In genomic region chr6:125323547-125323946, GRCm38 (mm10) we compare ENCODE assay signal across 23 mouse cellular contexts. TPM values are rescaled to one million over a fixed set of nuclear protein-coding genes. Genes with fewer than 3 reads are reported as not detected.
DNase-seq lines count a peak whose midpoint lies in the region; ATAC-seq and TF ChIP-seq lines count a peak whose summit lies in the region.
"Had no signal": no experiment of that assay in that cellular context is flagged by ENCODE, and none has a peak within 500 bp of the region (broad histone marks: within the 10 kb centered on the region; RNA-seq: fewer than 3 reads in every experiment).

No protein-coding gene starts in this region.

- H3K36me3 ChIP-seq in kidney, adult 2 months (ENCODE audit: control insufficient read depth, insufficient read depth, low read length): no peaks in the 10 kb centered on the region
- no peaks in the 10 kb centered on the region for H3K36me3 ChIP-seq in lung, embryonic 15.5 days
- H3K36me3 ChIP-seq: embryonic facial prominence, embryonic 10.5 days; forebrain, embryonic 15.5 days; heart, embryonic 10.5 days; hindbrain, embryonic 13.5 days had no signal

- in situ Hi-C loops in Patski (cut with MboI; ENCODE audit: low pct_unique_long_range_greater_than_20kb): no loop called here

- no peaks in the 10 kb centered on the region for H3K27me3 ChIP-seq in kidney, adult 2 months (replicated peaks; ENCODE audit: control insufficient read depth, insufficient read depth, low read length)
- peaks cover 28% of the 10 kb centered on the region for H3K27me3 ChIP-seq in lung, embryonic 15.5 days
- H3K27me3 ChIP-seq in Patski: no peaks in the 10 kb centered on the region

- peak overlapping the region; percentile 57 for H3K4me3 ChIP-seq in kidney, adult 2 months (ENCODE audit: insufficient read depth, low read depth, low read length)
- H3K4me3 ChIP-seq in lung, embryonic 15.5 days: no peak overlapping the region
- H3K4me3 ChIP-seq: embryonic facial prominence, embryonic 10.5 days; erythroblast, embryonic 14.5 days; forebrain, embryonic 15.5 days; heart, embryonic 10.5 days; hindbrain, embryonic 13.5 days had no signal

- TF ChIP-seq POLR2A in kidney, adult 2 months (IDR thresholded peaks at IDR 0.05; ENCODE audit: low read depth, low read length): no peak

- 0 out of 2 replicates have a peak, but pooled peaks cover 5% of the 10 kb centered on the region for H3K4me1 ChIP-seq in kidney, adult 2 months (ENCODE audit: control insufficient read depth, insufficient read depth, low read length)
- H3K4me1 ChIP-seq in lung, embryonic 15.5 days: peaks cover 28% of the 10 kb centered on the region
- H3K4me1 ChIP-seq: forebrain, embryonic 15.5 days had no signal

- H3K27ac ChIP-seq in kidney, adult 2 months (ENCODE audit: insufficient read depth, low read depth, low read length): no peak overlapping the region
- no peak overlapping the region for H3K27ac ChIP-seq in lung, embryonic 15.5 days
- H3K27ac ChIP-seq: embryonic facial prominence, embryonic 10.5 days; forebrain, embryonic 15.5 days; heart, embryonic 10.5 days; hindbrain, embryonic 13.5 days; hindbrain, postnatal 0 days had no signal

- POLR2A ChIA-PET in Patski (lab: Charles Lee): interaction anchor here (0.6 kb wide), 1 partner anchor 1032 kb away, joined by 4 read pairs; no protein-coding TSS in a partner anchor

- no peak for DNase-seq in kidney, adult 2 months
- DNase-seq in kidney, adult 9 months: no peak
- DNase-seq in lung, postnatal 25 days (ENCODE audit: low spot score): no peak
- DNase-seq in 3134 (ENCODE audit: extremely low read depth, insufficient read length, low spot score): peak; percentile 43
- no peak for DNase-seq in Patski (ENCODE audit: low read depth, low spot score)
- no peak for DNase-seq in layer of hippocampus, adult 9-11 months
- DNase-seq: adrenal gland, adult 2 months; adrenal gland, postnatal 25 days; cerebellum, adult 2 months; cerebellum, postnatal 10 days; gastrocnemius, postnatal 36 days; heart, adult 18-20 months; heart, postnatal 10 days had no signal

- CTCF ChIA-PET in Patski (lab: Charles Lee): interaction anchor here (1.0 to 1.6 kb wide), 3 partner anchors 44 to 48 kb away, joined by 3 read pairs; no protein-coding TSS in a partner anchor

- H3K9ac ChIP-seq in lung, embryonic 15.5 days: no peak overlapping the region
- H3K9ac ChIP-seq: forebrain, embryonic 15.5 days; hindbrain, embryonic 13.5 days had no signal

- no peaks in the 10 kb centered on the region for H3K9me3 ChIP-seq in lung, embryonic 15.5 days
- H3K9me3 ChIP-seq: embryonic facial prominence, embryonic 10.5 days; forebrain, embryonic 15.5 days; heart, embryonic 10.5 days; hindbrain, embryonic 13.5 days had no signal

- TF ChIP-seq CTCF in kidney, adult 2 months (conservative IDR thresholded peaks at IDR 0.05; ENCODE audit: insufficient read depth, insufficient read length, low read depth, low read length): no peak
- TF ChIP-seq CTCF in Patski (IDR thresholded peaks at IDR 0.05): no peak

- 64% methylated on average over 6 of the region's 6 CpGs for WGBS in kidney, adult 2 months
- WGBS in lung, embryonic 15.5 days: 31% methylated on average over 6 of the region's 6 CpGs

- H3K4me2 ChIP-seq in lung, embryonic 15.5 days: peak overlapping the region; percentile 39; the same call in 1 of the 2 replicates
- H3K4me2 ChIP-seq: forebrain, embryonic 15.5 days; hindbrain, embryonic 13.5 days had no signal

- no peak for ATAC-seq in lung, embryonic 15.5 days (ENCODE audit: borderline replicate concordance, extremely low read depth, low FRiP score, low TSS enrichment)
- ATAC-seq in Patski: peak; percentile 29
- no peak for ATAC-seq in CD4-positive, CD25-positive, alpha-beta regulatory T cell, adult 4 months
- ATAC-seq: forebrain, embryonic 15.5 days; hindbrain, postnatal 0 days had no signal

RNA-seq across cellular contexts. Expression of gene Scnn1a, which starts 3.1 kb away (rescaled TPM):
- 83.5 and 89.5 TPM in 2 replicates for polyA plus RNA-seq in kidney, adult 2 months (2012; rRNA removed)
- polyA plus RNA-seq in lung, embryonic 15.5 days (2015; fragmentation: Nextera tagmentation; extraction: Ambion mirVana): 5.0 and 5.8 TPM in 2 replicates
- polyA plus RNA-seq in Patski (2021): 1.8 TPM
- not detected for polyA plus RNA-seq in CD4-positive, CD25-positive, alpha-beta regulatory T cell, adult 4 months (2017; shearing (Covaris generic))

RNA-seq across cellular contexts. Expression of gene Ltbr, which starts 9.9 kb away (rescaled TPM):
- polyA plus RNA-seq in kidney, adult 2 months (2012; rRNA removed): 97.1 and 116 TPM in 2 replicates
- 79.1 and 82.5 TPM in 2 replicates for polyA plus RNA-seq in lung, embryonic 15.5 days (2015; fragmentation: Nextera tagmentation; extraction: Ambion mirVana)
- 164 TPM for polyA plus RNA-seq in Patski (2021)
- polyA plus RNA-seq in CD4-positive, CD25-positive, alpha-beta regulatory T cell, adult 4 months (2017; shearing (Covaris generic)): under 1 TPM in 1 of 2 experiments, not detected in 1; 0.28 TPM

RNA-seq across cellular contexts. Expression of gene Tnfrsf1a, which starts 25.6 kb away (rescaled TPM):
- polyA plus RNA-seq in kidney, adult 2 months (2012; rRNA removed): 98.6 and 109 TPM in 2 replicates
- polyA plus RNA-seq in lung, embryonic 15.5 days (2015; fragmentation: Nextera tagmentation; extraction: Ambion mirVana): 88.3 and 101 TPM in 2 replicates
- polyA plus RNA-seq in Patski (2021): 190 TPM
- 10 to 100 TPM; 24.9 to 43.5 TPM for polyA plus RNA-seq in CD4-positive, CD25-positive, alpha-beta regulatory T cell, adult 4 months (2017; shearing (Covaris generic))

RNA-seq across cellular contexts. Expression of gene Tuba3a, which starts 37.7 kb away (rescaled TPM):
- 0.39 and 0.86 TPM in 2 replicates for polyA plus RNA-seq in kidney, adult 2 months (2012; rRNA removed)
- 0.22 and 0.31 TPM in 2 replicates for polyA plus RNA-seq in lung, embryonic 15.5 days (2015; fragmentation: Nextera tagmentation; extraction: Ambion mirVana)
- polyA plus RNA-seq in Patski (2021): not detected
- polyA plus RNA-seq in CD4-positive, CD25-positive, alpha-beta regulatory T cell, adult 4 months (2017; shearing (Covaris generic)): 1 to 10 TPM; 1.9 to 2.3 TPM
- polyA plus RNA-seq: adrenal gland, adult 2 months; cerebellum, adult 2 months; erythroblast, embryonic 14.5 days; forebrain, embryonic 11.5 days; forebrain, embryonic 15.5 days; heart, embryonic 14.5 days; hindbrain, embryonic 13.5 days; hindbrain, postnatal 0 days had no signal

RNA-seq across cellular contexts. Expression of gene Plekhg6, which starts 57.0 kb away (rescaled TPM):
- 6.1 and 7.1 TPM in 2 replicates for polyA plus RNA-seq in kidney, adult 2 months (2012; rRNA removed)
- 0.31 and 0.36 TPM in 2 replicates for polyA plus RNA-seq in lung, embryonic 15.5 days (2015; fragmentation: Nextera tagmentation; extraction: Ambion mirVana)
- 0.49 TPM for polyA plus RNA-seq in Patski (2021)
- polyA plus RNA-seq in CD4-positive, CD25-positive, alpha-beta regulatory T cell, adult 4 months (2017; shearing (Covaris generic)): under 1 TPM in 1 of 2 experiments, not detected in 1; 0.12 TPM
- polyA plus RNA-seq: erythroblast, embryonic 14.5 days had no signal

Comparison
In these comparisons a context has a peak if more than half of its experiments do, and no peak if none do; other contexts are left out.
1. RNA of gene Scnn1a, which starts 3.1 kb away (polyA plus RNA-seq): 83.5 to 89.5 TPM in kidney, adult 2 months; 5.0 to 5.8 TPM in lung, embryonic 15.5 days, 1.8 TPM in Patski (single experiment) and not detected in CD4-positive, CD25-positive, alpha-beta regulatory T cell, adult 4 months; every median in the first group is over 10 times any median in the second.
2. RNA of gene Ltbr, which starts 9.9 kb away (polyA plus RNA-seq): 164 TPM in Patski (single experiment), 97.1 to 116 TPM in kidney, adult 2 months and 79.1 to 82.5 TPM in lung, embryonic 15.5 days; 0.28 TPM in CD4-positive, CD25-positive, alpha-beta regulatory T cell, adult 4 months; every median in the first group is over 10 times any median in the second.